Mouse (Mus musculus): ENCODE data around the gene Olfr823. TPM values are rescaled to one million over a fixed set of nuclear protein-coding genes. Genes with fewer than 3 reads are reported as not detected.
"Not testable (repeated sequence)": the region's sequence is repeated elsewhere in the genome, so short reads cannot be mapped to it uniquely, and the experiment has no call there.

Gene Olfr823
- not detected in 2 replicates for total RNA-seq (2012; rRNA removed)
- not detected in 2 replicates for total RNA-seq (2014; rRNA removed)
- not detected in 2 replicates for polyA plus RNA-seq (2012; ENCODE audit: insufficient read length, low read depth)

DNA sequence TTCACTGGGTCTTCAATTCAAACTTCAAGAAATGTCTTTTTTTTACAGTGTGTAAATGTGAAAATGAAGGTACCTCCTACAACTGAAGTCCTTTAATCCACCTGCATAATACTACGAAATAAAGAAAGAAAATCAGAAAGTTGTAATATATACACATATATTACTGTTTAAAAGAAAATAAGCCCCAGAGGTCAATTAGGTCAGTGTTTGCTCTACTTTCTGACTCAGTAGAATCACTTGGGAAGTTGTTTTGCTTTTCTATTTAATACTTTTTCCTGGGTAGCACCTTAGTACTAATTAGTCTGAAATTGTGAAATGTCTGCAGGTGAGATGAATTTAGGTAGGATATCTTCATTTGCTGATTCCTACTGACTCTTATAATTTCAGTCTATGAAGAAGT lies at the start of gene Olfr823:
Gene Olfr823 (minus strand): TSS at position 101 of the 400 bp plus-strand sequence.
- H3K4me1 ChIP-seq (ENCODE audit: control insufficient read depth in 1 of 2, insufficient read depth in 2 of 2); H3K27me3 ChIP-seq (replicated peaks); H3K4me3 ChIP-seq (replicated peaks in 1 of 3; ENCODE audit: low read depth in 2 of 3, low read length in 2 of 3, poor library complexity in 1 of 3); H3K79me2 ChIP-seq (replicated peaks; ENCODE audit: control insufficient read depth, extremely low read depth, insufficient read depth, poor library complexity, severe bottlenecking); H3K9ac ChIP-seq (ENCODE audit: insufficient read depth, low read depth); H3K27ac ChIP-seq (ENCODE audit: insufficient read depth, low read depth); dilution Hi-C loops (cut with MboI; ENCODE audit: extremely low pct_ligation_motif_present, extremely low pct_unique_long_range_greater_than_20kb, low sequenced_read_pairs); H3K9me3 ChIP-seq (replicated peaks; ENCODE audit: low read length); in situ Hi-C loops (cut with MboI; ENCODE audit: low pct_ligation_motif_present, low pct_unique_long_range_greater_than_20kb, low sequenced_read_pairs); DNase-seq (ENCODE audit: extremely low read depth); H3K4me2 ChIP-seq (ENCODE audit: insufficient read depth, low read depth, poor library complexity, severe bottlenecking); H3K36me3 ChIP-seq (replicated peaks in 1 of 2; ENCODE audit: control insufficient read depth in 1 of 2, insufficient read depth in 1 of 2, low read length in 1 of 2): not testable (repeated sequence)

DNA sequence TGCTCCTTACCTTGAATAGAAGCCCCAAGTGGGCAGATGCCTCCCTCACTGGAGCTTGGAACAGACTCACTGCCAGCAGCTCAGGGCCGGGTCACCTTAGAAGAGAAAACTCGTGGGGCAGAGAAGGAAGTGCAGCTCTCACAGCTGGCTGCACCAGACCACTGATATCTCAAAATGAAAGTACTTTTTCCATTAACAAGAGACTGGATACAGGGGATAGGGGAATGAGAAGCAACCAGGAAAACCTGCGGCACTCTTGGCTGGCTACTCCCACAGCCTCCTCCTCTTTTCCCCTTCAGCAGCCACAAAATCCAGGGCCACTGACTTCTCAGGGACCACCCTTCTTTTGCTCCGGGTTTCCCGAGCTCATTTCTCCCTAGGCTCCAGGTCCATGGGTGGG lies 28.9 kb upstream of the Olfr823 start:
- no peak overlapping the region for H3K9ac ChIP-seq (ENCODE audit: insufficient read depth, low read depth)
- dilution Hi-C loops (cut with MboI; ENCODE audit: extremely low pct_ligation_motif_present, extremely low pct_unique_long_range_greater_than_20kb, low sequenced_read_pairs), result no loop called here

DNA sequence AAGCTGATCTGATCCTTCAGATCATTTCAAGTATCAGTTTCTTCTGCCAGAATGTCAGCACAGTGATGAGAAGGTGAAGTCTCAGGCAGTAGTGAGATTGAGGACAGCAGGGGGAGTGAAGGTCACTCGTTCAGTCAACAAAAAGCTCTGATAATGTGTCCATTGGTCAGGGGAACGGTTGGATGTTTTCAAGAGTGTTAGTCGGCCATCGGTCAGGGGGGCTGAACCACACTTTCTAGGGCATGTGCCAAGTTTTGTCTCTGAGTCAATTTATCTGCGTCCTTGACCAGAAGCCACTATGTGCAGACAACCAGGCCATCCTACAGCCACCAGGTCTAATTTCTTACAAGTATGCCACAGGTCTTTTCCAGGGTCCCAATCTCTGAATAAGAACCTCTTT lies 27.3 kb upstream of the Olfr823 start:
- H3K9me3 ChIP-seq (replicated peaks; ENCODE audit: low read length); H3K27ac ChIP-seq (ENCODE audit: insufficient read depth, low read depth); H3K4me1 ChIP-seq (ENCODE audit: control insufficient read depth in 1 of 2, insufficient read depth in 2 of 2); H3K79me2 ChIP-seq (replicated peaks; ENCODE audit: control insufficient read depth, extremely low read depth, insufficient read depth, poor library complexity, severe bottlenecking); dilution Hi-C loops (cut with MboI; ENCODE audit: extremely low pct_ligation_motif_present, extremely low pct_unique_long_range_greater_than_20kb, low sequenced_read_pairs); H3K4me2 ChIP-seq (ENCODE audit: insufficient read depth, low read depth, poor library complexity, severe bottlenecking); H3K36me3 ChIP-seq (replicated peaks in 1 of 2; ENCODE audit: control insufficient read depth in 1 of 2, insufficient read depth in 1 of 2, low read length in 1 of 2); H3K9ac ChIP-seq (ENCODE audit: insufficient read depth, low read depth); H3K27me3 ChIP-seq (replicated peaks); in situ Hi-C loops (cut with MboI; ENCODE audit: low pct_ligation_motif_present, low pct_unique_long_range_greater_than_20kb, low sequenced_read_pairs); H3K4me3 ChIP-seq (replicated peaks in 1 of 3; ENCODE audit: low read depth in 2 of 3, low read length in 2 of 3, poor library complexity in 1 of 3); DNase-seq (ENCODE audit: extremely low read depth): not testable (repeated sequence)

More for the DNA sequence above, 28.9 kb upstream of the Olfr823 start:
- no peaks in the 10 kb centered on the region for H3K9me3 ChIP-seq (replicated peaks; ENCODE audit: low read length)
- no peak for DNase-seq (ENCODE audit: extremely low read depth)
- H3K4me2 ChIP-seq (ENCODE audit: insufficient read depth, low read depth, poor library complexity, severe bottlenecking), result peak overlapping the region; percentile 16; the same call in 1 of the 2 replicates
- no peaks in the 10 kb centered on the region for H3K27me3 ChIP-seq (replicated peaks)
- H3K4me1 ChIP-seq (ENCODE audit: control insufficient read depth in 1 of 2, insufficient read depth in 2 of 2), result peaks cover 0 to 5% of the 10 kb centered on the region in 2 experiments; a peak in 1 of 4 replicates
- no peak overlapping the region for H3K27ac ChIP-seq (ENCODE audit: insufficient read depth, low read depth)
- in situ Hi-C loops (cut with MboI; ENCODE audit: low pct_ligation_motif_present, low pct_unique_long_range_greater_than_20kb, low sequenced_read_pairs), result no loop called here
- H3K79me2 ChIP-seq (replicated peaks; ENCODE audit: control insufficient read depth, extremely low read depth, insufficient read depth, poor library complexity, severe bottlenecking), result no peaks in the 10 kb centered on the region
- no peaks in the 10 kb centered on the region for H3K36me3 ChIP-seq (replicated peaks in 1 of 2; ENCODE audit: control insufficient read depth in 1 of 2, insufficient read depth in 1 of 2, low read length in 1 of 2)
- TF ChIP-seq RAD21 (IDR thresholded peaks at IDR 0.05; ENCODE audit: low read depth, low read length) (no peak), EP300 (IDR thresholded peaks at IDR 0.05; ENCODE audit: low read length) (peak; percentile 76), IRF4 (IDR thresholded peaks at IDR 0.05; ENCODE audit: low read depth, low read length) (peak; percentile 50; the same call in 1 of the 2 replicates)
- H3K4me3 ChIP-seq (replicated peaks in 1 of 3; ENCODE audit: low read depth in 2 of 3, low read length in 2 of 3, poor library complexity in 1 of 3), result no peak overlapping the region

DNA sequence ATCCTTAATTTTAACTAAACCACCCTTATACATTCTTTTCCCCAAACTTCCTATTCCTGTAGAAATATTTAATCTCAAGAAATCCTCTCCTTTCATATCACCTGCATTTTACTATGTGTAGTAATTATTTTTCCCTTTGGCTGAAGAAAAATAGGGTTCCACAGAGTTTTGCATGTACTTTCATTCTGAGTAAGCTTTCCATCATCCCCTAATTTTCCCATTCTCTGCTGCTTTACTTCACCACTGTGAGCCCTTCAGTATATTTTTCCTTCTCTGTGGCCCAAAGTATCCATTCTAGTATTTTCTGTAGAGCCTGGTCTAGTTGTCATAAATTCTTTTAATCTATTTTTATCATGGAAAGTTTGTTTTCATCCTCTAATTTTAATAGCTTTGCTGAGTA lies 19.6 kb upstream of the Olfr823 start:
- no peak overlapping the region for H3K4me3 ChIP-seq (replicated peaks in 1 of 3; ENCODE audit: low read depth in 2 of 3, low read length in 2 of 3, poor library complexity in 1 of 3)
- TF ChIP-seq JUND (conservative IDR thresholded peaks at IDR 0.05; ENCODE audit: low read depth, low read length) (peak; percentile 78), IRF4 (IDR thresholded peaks at IDR 0.05; ENCODE audit: low read depth, low read length) (peak; percentile 44; the same call in 1 of the 2 replicates), ZMIZ1 (IDR thresholded peaks at IDR 0.05; ENCODE audit: low read depth, low read length) (no peak), JUN (IDR thresholded peaks at IDR 0.05; ENCODE audit: insufficient read depth, low read depth, low read length) (peak; percentile 13; the same call in 1 of the 2 replicates), EP300 (IDR thresholded peaks at IDR 0.05; ENCODE audit: low read length) (peak; percentile 76)
- no peak overlapping the region for H3K4me2 ChIP-seq (ENCODE audit: insufficient read depth, low read depth, poor library complexity, severe bottlenecking)
- DNase-seq (ENCODE audit: extremely low read depth), result peak; percentile 11
- no peaks in the 10 kb centered on the region for H3K79me2 ChIP-seq (replicated peaks; ENCODE audit: control insufficient read depth, extremely low read depth, insufficient read depth, poor library complexity, severe bottlenecking)
- dilution Hi-C loops (cut with MboI; ENCODE audit: extremely low pct_ligation_motif_present, extremely low pct_unique_long_range_greater_than_20kb, low sequenced_read_pairs), result no loop called here
- no peaks in the 10 kb centered on the region for H3K9me3 ChIP-seq (replicated peaks; ENCODE audit: low read length)
- H3K27ac ChIP-seq (ENCODE audit: insufficient read depth, low read depth), result no peak overlapping the region
- H3K36me3 ChIP-seq (replicated peaks in 1 of 2; ENCODE audit: control insufficient read depth in 1 of 2, insufficient read depth in 1 of 2, low read length in 1 of 2), result no peaks in the 10 kb centered on the region
- H3K4me1 ChIP-seq (ENCODE audit: control insufficient read depth in 1 of 2, insufficient read depth in 2 of 2), result no peaks in the 10 kb centered on the region; a peak in 1 of 4 replicates
- no peaks in the 10 kb centered on the region for H3K27me3 ChIP-seq (replicated peaks)
- in situ Hi-C loops (cut with MboI; ENCODE audit: low pct_ligation_motif_present, low pct_unique_long_range_greater_than_20kb, low sequenced_read_pairs), result no loop called here
- no peak overlapping the region for H3K9ac ChIP-seq (ENCODE audit: insufficient read depth, low read depth)

DNA sequence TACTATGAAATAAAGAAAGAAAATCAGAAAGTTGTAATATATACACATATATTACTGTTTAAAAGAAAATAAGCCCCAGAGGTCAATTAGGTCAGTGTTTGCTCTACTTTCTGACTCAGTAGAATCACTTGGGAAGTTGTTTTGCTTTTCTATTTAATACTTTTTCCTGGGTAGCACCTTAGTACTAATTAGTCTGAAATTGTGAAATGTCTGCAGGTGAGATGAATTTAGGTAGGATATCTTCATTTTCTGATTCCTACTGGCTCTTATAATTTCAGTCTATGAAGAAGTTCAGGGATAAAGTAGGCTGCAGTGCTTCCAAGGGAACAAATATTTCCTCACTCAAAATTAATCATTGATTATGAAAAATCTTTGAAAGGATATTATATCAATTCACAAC lies 14.7 kb upstream of the Olfr823 start, which contains the start of gene Olfr824:
Gene Olfr824 (minus strand): TSS at position 101 of the 400 bp plus-strand sequence.
- H3K27ac ChIP-seq (ENCODE audit: insufficient read depth, low read depth); H3K27me3 ChIP-seq (replicated peaks); H3K36me3 ChIP-seq (replicated peaks in 1 of 2; ENCODE audit: control insufficient read depth in 1 of 2, insufficient read depth in 1 of 2, low read length in 1 of 2); H3K4me1 ChIP-seq (ENCODE audit: control insufficient read depth in 1 of 2, insufficient read depth in 2 of 2); H3K4me3 ChIP-seq (replicated peaks in 1 of 3; ENCODE audit: low read depth in 2 of 3, low read length in 2 of 3, poor library complexity in 1 of 3); DNase-seq (ENCODE audit: extremely low read depth); H3K9me3 ChIP-seq (replicated peaks; ENCODE audit: low read length); H3K9ac ChIP-seq (ENCODE audit: insufficient read depth, low read depth); H3K4me2 ChIP-seq (ENCODE audit: insufficient read depth, low read depth, poor library complexity, severe bottlenecking); H3K79me2 ChIP-seq (replicated peaks; ENCODE audit: control insufficient read depth, extremely low read depth, insufficient read depth, poor library complexity, severe bottlenecking); dilution Hi-C loops (cut with MboI; ENCODE audit: extremely low pct_ligation_motif_present, extremely low pct_unique_long_range_greater_than_20kb, low sequenced_read_pairs); in situ Hi-C loops (cut with MboI; ENCODE audit: low pct_ligation_motif_present, low pct_unique_long_range_greater_than_20kb, low sequenced_read_pairs): not testable (repeated sequence)
